Mouse (Mus musculus) embryo, embryonic 9.5 days (tissue): ENCODE measurements around the gene Angptl4.
A peak's percentile ranks its signal among the peaks of the same experiment; 100 is the strongest.
"Not testable (repeated sequence)": the region's sequence is repeated elsewhere in the genome, so short reads cannot be mapped to it uniquely, and the experiment has no call there.

Experiments
- DNase-seq: peaks from one replicate; pipeline ENCODE4 v3.0.0-alpha.2; 2017; ENCODE audit errors: extremely low spot score

Gene Angptl4

DNA sequence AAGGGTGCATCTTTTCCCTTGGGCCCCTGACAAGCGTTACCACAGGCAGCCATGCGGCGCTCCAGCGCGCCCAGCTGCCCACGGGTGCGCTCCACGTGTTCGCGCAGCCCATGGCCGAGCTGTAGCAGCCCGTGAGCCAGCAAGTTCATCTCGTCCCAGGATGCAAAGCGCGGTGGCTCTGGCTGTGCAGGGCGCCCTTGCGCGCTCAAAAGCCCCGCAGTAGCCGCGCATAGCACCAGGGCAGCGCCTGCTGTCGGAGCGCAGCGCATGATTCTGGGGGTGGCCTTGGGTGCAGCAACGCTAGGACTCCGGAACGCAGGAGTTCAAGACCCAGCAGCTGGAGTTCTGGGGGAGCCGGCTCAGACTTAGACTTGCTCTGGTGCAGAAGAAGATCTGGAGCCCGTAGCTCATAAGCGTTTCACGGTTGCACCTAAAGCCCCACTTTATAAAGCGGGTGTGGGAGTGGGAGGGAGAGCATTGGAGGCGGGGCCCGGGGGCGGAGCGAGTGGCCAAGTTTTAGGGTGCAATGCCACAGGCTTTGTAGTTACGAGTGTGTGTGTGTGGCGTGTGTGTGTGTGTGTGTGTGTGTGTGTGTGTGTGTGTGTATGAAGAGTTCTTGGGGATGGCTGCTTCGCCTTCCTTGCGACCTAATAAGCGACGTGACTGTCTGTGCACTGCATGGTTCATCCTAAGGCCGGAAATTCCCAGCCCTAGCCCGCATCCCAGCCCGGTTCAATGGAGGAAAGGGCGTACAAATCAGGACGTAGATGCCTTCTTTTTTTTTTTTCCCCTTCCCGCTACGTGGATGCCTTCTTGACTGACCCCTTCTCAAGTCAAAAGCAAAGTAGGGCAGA is at the start of gene Angptl4:
Gene Angptl4, minus strand, starts transcription at position 707 of the 854 bp plus-strand sequence.
- DNase-seq = peak; percentile 72

DNA sequence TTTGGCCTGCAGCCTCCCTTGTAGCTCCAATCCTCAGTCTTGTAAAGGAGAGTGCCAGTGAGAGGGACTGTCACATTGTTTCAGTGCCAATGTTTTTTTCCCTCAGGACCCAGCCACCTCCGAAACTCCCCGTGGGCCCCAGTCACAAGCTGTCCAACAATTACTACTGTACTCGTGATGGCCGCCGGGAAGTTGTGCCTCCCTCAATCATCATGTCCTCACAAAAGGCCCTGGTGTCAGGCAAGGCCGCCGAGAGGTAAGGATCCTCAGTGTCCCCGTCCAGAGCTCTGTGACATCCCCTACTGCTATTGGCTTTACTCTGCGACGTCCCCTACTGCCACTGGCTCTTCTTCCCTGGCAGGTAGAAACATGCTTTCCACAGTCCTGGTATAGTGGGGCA is 47.9 kb upstream of the Angptl4 start:
- DNase-seq = no peak

DNA sequence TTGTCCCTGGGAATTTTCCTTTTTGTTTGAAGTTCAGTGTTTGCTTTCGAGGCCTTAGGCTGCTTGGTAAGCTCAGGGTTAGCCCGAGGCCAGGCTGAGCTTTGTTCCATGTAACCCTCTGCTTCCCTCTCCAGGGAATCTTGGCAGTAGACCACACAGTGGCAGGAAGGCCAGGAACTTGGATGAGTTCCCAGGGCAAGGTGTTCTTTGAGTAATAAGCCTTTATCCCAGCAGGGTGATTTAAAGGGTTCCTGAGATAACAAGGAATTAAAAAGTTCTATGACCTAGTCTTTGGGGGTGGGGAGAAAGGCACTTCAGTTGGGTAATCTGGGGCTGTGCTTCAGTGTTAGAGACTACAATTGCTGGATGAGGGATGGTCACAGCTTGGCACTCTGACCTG is 47.3 kb upstream of the Angptl4 start:
- DNase-seq = no peak

DNA sequence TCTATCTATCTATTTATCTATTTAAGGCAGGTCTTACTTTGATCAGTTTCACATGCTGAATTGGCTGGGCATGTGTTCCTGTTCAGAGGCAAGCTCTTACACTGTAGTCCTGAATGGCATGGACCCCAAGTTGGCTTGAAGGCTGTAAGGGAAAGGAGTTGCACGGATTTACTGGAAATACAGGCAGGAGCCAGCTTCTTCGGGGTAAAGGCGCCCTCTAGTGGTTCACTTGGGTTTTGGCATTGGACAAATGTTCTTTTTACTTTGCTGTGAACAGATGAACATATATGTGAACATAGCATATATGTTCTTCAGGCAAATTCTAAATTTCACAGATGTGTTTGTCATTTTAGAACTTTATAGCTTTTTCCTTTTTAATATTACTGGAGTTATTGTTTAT is 45.2 kb upstream of the Angptl4 start:
- DNase-seq = peak; percentile 75

DNA sequence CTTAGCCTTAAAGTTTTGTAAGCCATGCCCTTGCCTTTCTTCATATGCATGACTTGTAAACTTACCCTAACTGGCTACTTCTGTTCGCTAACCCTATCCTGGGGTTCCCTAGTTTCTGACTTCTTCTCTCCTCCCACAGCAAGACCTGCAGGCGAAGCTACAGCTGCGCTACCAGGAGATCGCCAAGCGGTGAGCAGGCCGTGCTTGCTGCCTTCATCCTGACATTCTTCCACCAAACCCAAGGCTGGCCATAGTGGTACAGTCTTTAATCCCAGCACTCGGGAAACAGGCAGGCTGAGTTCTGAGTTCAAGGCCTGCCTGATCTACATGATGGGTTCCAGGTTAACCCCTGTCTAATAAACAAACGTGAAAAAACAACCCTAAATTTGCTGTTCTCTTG is 43.8 kb upstream of the Angptl4 start:
- DNase-seq = no peak

GRCm38 (mm10) chr17:33824997-33825330 is 43.3 kb upstream of the Angptl4 start:
- peak; percentile 10 for DNase-seq

DNA sequence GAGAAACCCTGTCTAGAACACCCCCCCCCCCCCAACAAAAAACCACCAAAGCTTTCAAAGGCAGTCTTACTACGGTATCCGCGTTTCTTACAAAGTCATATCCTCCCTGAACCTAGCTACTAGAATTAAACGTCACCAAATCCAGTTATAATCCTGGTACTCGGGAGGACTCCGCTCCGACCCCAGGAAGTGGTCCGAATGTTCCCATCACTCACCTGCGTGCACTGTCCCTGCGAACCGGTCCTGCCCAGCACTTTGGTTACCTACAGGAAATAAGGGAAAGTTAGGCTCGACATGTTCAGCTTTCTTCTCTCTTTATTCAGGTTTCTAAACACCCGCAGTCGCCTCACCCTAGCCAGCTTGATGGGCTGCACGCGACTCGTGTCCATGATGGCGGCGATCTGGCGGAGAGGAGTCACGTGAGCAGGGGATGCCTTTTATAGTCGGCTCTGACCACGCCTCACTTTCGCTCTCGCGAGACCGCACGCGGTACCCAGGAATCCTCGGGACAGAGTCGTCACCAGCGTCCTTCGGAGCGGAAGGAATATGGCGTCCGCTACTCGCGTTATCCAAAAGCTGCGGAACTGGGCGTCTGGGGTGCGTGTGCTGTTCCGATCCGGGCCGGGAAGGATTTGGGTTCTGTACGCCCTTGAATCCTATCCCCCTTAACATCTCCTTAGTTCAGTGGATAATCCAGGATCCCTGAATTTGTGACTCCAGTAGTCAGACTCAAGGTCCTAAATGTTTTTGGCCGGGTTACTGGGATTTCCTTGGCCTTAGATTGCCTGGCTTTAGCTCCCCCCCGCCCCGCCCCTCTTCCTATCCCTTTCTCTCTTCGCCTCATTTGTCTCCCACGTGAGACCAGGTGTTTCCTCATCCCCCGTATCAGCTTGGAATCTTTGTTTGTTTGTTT is 42.7 kb upstream of the Angptl4 start, which contains the start of the genes Rps28 and Ndufa7:
Gene Rps28, minus strand, starts transcription at position 479 of the 913 bp plus-strand sequence.
Gene Ndufa7, plus strand, starts transcription at position 489 of the 913 bp plus-strand sequence.
- DNase-seq = peak; percentile 97

GRCm38 (mm10) chr17:33823171-33823570 is 41.5 kb upstream of the Angptl4 start:
- not testable (repeated sequence) for DNase-seq

DNA sequence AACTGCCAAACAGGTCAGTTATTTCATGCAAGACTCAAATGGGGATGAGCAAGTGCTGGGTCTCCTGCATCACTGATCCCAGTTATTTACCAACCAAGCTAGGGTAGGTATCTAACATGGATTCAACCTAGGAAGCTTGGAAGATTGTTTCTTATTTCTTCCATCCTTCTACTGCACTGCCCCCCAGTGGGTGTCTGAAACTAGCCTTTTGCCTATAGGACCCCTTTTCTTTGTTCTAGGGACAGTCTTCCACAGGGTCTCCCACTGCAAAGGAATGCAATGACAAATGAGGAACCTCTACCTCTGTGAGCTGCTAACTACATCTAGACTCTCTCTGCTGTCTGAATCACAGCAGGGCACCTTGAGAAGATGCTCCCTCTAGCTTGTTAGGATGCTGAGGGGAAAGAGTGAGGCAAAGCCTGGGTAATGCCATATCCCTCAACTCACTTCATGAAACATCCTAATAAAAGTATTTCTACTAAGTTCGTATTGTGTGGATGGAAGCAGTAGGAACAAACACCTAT is 40.9 kb upstream of the Angptl4 start:
- no peak for DNase-seq

- DNase-seq = no peak
Measured at GRCm38 (mm10) chr17:33817969-33818643, 36.5 kb upstream of the Angptl4 start.

GRCm38 (mm10) chr17:33817184-33817968 is 35.7 kb upstream of the Angptl4 start:
- peak; percentile 95 for DNase-seq

- no peak for DNase-seq
Measured at GRCm38 (mm10) chr17:33816612-33817011, 35.0 kb upstream of the Angptl4 start.

- DNase-seq = no peak
Measured at GRCm38 (mm10) chr17:33815399-33815798, 33.8 kb upstream of the Angptl4 start.

- no peak for DNase-seq
Measured at GRCm38 (mm10) chr17:33812990-33813389, 31.4 kb upstream of the Angptl4 start.

DNA sequence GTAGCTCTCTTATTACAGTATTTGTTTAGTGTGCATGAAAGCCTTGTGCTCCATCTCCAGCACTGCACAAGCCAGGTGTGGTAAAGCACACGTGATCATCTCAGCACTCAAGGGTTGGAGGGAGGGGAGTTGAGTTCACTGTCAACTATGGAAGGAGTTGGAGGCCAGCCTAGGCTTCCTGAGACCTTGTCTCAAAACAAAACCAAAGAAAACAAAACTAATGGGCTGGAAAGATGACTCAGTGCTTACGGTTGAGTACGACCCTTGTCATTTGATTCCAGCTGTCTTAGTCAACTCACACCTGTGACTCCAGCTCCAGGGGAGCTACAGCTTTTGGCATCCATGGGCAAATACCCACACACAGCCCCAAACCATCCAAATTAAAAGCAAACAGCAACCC is 30.8 kb upstream of the Angptl4 start:
- DNase-seq = no peak

DNA sequence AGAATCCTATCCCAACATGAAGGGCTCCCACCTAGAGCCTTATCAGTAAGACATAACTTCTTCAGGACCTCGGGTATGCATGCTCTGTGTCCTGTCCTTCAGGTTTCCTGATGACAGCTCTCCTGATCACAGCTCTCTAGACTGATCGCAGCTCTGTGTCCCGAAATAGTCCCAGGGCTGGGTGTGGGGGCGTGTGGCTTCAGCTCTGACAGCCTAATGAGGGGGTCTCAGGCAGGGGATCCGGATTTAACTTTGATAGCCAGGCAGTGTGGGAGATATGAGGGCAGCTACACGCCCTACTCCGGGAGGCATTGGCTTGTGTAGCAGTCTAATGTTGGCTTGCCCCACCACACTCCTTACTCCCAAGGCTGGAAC is 29.5 kb upstream of the Angptl4 start:
- no peak for DNase-seq

DNA sequence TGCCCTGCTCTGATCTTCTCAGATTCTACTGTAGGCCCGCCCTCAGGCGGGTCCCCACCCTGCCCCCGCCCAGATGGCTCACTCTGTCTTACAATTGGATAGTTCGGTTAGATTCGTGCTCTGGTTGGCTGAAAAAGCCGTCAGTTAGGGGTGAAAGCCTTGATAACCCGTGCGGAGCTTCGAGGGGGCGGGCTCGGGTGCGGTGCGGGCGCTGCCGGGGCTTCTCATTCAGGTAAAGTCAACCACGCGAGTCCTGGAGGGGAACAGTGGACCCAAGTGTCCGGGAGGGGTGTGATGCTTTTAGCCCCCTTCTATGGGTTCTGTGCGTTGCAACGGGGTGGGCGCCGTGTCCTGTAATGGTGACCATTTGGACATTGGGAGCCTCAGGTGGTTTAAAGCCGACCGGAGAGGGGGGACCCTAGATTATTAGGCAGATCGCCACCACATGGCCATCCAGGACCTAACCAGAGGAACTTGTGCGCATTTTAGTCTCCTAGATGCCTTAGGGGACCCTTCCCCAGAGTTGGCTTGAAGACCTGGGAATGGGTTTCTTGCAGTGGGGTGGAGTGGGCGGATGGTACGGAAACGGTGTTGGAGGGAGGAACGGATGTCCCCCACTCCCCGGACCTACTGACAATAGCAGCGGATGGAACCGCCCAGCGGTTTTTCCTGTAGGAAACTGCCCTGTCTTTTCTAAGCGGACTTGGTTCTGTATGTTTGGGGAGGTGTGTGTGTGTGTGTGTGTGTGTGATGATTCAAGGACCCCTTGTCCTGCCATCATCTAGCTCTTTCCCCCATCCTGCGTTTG is 28.9 kb upstream of the Angptl4 start, which contains the start of gene Kank3:
Gene Kank3, plus strand, starts transcription at position 186 of the 808 bp plus-strand sequence.
- peak; percentile 95 for DNase-seq

DNA sequence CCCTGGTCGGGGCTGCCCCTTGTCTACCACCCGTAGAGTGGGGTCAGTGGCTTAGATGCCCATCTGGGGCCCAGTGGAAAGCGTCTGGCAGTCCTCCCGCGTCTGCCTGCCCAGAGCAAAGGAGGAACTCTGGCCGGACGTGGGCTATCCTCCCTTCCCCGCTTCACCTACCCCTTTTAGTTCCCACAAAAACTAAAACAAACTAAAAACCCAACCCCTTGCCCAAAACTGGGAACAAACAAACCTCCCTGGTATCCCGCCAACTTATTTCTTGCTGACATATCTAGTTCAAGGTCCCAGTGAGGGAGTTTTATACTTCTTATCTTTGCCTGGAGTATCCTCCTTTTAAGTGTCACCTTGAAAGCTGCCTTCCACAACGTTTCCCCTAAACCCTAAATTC is 26.6 kb upstream of the Angptl4 start:
- no peak for DNase-seq

GRCm38 (mm10) chr17:33807181-33807888 is 25.7 kb upstream of the Angptl4 start:
- no peak for DNase-seq
